Mouse (Mus musculus) kidney, adult 2 months (tissue): ENCODE data around the gene Rabgap1.

Source experiments
- CTCF ChIP-seq: fragments of 200-500 bp; conservative IDR thresholded peaks from 2 replicates; pipeline ENCODE4 v1.5.1; 2011; ENCODE audit warnings: low read depth, mild to moderate bottlenecking, control low read depth, low read length, moderate library complexity, mixed read lengths; ENCODE audit not compliant: insufficient read depth, insufficient read length
- POLR2A ChIP-seq: fragments of 200-500 bp; IDR thresholded peaks from one replicate; pipeline ENCODE4 v1.6.1; 2011; ENCODE audit warnings: low read depth, low read length, control low read depth

DNA sequence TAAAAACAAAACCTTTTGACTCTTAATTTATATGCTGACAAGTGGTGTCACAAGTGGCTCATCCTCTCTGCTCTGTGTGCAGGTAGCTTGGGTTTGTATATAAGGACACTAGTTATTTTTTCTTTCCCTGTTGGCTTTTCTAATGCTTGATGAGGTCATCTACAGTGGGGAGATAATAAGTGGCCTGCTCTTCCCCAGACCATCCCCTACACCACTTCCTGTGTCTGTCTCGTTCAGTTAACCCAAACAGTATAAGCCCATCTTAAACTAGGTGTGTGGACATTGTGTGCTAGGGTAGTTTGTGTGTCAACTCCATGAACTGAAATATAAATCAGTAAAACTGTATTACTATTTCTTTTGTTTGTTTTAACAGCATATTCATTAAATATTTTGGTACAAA is 123.0 kb downstream of the Rabgap1 start:
- TF ChIP-seq CTCF (no peak), POLR2A (no peak)
